Mouse (Mus musculus) adrenal gland, postnatal 25 days (tissue): ENCODE data around the gene Pparg. TPM values are rescaled to one million over a fixed set of nuclear protein-coding genes. Genes with fewer than 3 reads are reported as not detected.

Experiments used
- DNase-seq: peaks from one replicate; pipeline ENCODE4 v3.0.0; 2021; ENCODE audit warnings: mixed read lengths
- long read RNA-seq: library from polyadenylated mRNA; stranded (forward); transcript quantifications from one replicate; pipeline ENCODE4 v2.0.0, GENCODE M21; 2021
- total RNA-seq: library from RNA; stranded (reverse); gene quantifications from 2 replicates; pipeline ENCODE4 v1.2.3, GENCODE M21; 2021

Pparg gene
- total RNA-seq = 37.1 and 50.3 TPM in 2 replicates
- long read RNA-seq, transcript Pparg-201 (7 exons, 1,767 nt) = minor isoform, 15 of 47 reads
- long read RNA-seq, transcript Pparg-204 (8 exons, 1,826 nt) = major isoform, 19 of 47 reads
- long read RNA-seq, partial matches to known transcripts = 1 of 47 reads
- long read RNA-seq, other reads (novel, unspliced or antisense) = 8 of 47 reads

DNA sequence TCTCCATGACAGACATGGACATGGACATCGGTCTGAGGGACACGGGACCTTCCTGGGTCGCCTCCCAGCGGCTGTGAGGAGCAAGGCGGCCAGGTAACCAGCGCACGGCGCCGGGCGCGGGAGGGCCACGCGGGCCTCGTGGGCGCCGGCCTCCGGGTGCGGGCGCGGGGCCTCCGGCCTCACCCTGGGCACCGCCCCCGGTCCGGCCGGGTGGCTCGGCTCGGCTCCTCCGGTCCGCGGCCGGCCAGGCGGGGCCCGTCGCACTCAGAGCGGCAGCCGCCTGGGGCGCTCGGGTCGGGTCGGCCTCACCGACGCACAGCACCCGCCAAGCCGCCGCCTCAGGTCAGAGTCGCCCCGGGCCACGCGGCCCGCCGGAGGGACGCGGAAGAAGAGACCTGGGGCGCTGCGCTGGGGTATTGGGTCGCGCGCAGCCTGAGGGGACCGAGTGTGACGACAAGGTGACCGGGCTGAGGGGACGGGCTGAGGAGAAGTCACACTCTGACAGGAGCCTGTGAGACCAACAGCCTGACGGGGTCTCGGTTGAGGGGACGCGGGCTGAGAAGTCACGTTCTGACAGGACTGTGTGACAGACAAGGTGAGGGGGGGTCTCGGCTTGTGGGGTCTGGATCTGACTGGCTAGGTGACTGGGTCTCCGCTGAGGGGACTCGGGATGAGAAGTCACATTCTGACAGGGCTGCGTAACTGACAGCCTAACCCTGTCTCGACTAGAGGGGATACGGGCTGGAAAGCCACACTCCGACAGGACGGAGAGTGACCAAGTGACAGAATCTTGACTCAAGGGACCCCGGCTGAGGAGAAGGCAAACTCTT is at the start of gene Pparg:
TSS of gene Pparg (plus strand) at position 176 of the 830 bp plus-strand sequence.
- peak; percentile 65 for DNase-seq

DNA sequence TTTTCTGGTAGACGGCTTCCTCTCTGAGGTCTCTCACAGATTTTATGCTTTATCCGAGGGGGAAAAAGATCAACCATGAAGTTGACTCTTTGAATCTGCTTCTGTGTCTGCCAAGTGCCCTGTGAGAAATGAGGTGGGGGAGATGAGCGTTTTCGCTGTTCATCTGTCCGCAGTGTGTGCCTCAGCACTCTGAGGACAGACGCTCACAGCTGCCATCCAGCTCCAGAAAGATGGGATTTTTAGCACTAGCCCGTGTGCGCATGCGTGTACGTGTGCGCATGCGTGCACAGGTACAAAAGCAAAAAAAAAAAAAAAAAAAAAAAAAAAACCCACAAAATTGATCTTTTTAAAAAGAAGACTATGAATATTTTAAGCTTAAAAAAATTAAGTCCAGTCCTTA is 48.0 kb upstream of the Pparg start:
- no peak for DNase-seq

DNA sequence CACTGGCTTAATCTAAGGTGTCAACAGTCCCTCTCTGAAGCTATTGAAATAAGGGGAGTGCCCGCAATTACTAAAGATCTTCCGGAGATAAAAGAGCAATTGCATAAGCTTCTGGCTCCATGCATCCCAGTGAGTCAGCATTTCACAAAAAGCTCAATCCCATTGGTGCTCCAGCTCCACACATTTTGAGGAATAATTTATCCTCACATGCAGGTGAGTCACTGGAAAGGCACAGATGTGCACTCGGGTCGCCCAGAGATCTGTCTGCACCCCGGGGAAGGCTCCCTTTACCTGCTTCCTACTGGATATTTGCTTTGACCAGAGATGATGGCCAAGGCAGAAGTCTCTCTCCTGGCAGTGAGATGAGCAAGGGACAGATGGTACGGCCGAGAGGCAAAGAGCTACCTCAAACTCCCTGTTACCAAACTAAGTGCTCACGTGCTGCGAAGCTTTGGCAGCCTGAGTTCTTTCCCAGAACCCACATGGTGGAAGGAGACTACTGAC is 47.5 kb upstream of the Pparg start:
- DNase-seq = no peak

DNA sequence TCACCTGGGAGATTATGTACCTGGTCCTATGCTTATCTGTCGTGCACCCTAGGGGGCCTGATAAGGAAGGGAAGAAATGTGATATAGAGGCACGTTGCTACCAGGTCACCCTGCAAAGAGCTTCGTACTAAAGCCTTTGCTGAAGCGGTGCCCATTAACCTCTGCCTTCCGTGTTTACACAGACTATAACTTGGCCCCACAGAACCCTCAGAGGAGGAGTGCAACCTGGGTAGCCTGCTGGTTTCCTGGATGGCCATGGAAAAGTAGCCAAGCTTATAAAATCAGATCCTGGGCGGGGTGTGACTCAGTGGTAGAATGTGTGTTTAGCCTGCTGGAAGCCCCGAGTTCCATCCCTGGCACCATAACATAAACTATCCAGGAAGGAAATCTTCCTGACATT is 46.8 kb upstream of the Pparg start:
- DNase-seq = no peak

DNA sequence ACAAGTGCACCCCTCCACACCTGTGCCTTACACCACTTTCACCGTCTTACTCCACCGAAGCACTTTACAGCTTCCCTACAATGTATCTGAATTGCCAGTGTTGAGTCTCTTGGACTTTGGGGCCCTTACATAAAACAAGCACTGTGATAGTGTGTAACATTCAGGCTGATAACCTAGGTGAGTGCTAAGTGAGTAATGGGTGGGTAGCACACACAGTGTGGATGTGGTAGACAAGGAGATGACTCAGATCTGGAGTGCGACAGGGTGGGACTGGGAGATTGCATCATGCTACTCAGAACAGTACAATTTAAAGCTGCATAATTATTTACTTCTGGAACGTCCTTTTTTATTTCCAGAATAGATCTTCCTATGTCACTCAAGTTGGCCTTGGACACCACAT is 45.0 kb upstream of the Pparg start:
- no peak for DNase-seq

DNA sequence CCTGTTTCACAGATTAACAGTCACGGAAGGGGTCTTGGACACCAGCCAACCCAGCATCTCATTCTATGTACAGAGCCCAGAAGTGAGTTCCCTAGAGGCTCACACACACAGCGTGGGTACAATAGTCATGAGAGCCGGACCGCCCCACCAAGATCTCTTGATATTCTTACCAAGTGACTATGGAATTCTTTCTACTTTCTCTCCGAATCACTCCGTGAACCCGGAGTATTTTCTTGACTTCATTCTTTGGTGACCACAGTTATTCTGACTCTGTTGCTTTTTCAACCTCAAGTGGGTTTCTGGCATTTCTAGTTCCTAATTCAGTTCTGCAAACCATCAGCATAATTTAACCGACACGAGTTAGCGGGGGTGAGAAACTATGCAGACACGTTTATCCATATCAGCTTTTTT is 43.9 kb upstream of the Pparg start:
- no peak for DNase-seq

DNA sequence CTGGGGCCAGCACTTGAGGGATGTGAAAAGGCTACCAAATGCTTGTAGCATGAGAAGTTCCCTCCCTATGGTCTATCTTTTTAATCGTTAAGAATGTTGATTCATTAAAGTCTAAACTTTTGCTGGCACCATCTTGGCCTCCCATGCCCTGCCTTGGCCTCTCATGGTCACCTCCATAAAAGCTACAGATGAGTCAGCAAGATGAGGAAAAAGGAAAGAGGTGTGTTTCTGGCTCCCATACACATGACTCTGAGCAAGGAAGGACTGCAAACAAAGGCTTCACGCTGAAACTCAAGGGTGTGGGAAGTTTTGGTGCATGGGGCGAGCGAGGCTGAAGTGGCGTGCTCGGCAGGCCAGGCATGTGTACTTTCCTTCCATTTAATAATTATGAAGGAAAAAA is 41.9 kb upstream of the Pparg start:
- no peak for DNase-seq

DNA sequence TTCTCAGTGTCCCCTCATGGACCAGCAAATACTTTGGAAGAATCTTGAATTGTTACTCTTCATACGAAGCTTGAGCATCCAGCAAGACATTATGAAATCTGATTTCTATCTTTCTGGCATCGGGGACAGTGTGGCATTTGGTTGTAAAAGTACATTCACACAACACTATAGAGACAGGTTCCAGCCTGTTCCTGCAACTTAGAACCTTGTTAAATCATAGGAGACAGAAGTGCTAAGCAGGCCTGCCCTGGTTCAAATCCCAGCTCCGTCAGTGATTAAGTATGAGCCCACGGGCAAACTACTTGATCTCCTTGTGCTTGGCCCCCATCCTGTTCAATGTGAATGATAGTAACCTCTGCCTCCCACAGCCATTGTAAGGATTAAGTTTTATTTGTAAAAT is 41.1 kb upstream of the Pparg start:
- DNase-seq = no peak

DNA sequence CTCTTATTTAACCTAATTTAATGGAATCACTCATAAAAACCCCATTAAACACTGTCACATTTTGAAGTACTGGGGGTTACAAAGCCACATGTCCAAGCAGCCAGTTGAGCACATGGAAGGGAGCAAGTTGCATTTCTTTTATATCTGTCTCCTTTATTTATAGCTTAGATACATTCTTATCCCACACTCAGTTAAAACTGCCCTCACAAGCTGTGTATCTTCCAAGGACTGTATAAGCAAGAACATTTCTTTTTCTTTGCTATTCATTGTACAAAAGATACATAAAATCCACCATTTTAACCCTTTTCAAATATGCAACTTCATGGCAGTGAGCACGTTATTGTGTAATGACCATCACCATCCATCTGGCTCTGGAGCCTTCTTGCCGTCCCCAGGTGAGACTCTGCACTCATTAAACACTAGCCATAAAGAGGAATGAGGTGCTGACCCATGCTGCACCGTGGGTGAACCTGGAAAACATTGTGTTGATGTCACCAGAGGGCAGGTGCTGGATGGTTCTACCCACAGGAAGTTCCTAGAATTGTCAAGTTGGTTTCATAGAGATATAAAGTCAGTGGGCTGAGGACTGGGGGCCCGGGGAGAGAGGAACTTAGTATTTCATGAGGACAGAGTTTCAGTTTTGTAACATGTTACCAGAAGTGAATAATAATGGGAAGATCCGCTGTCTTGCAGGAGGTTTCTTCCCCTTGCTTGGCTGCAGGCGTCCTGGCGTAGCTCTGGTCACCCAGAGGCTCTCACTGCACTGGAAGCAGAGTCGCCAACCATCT is 39.6 kb upstream of the Pparg start:
- DNase-seq = no peak

DNA sequence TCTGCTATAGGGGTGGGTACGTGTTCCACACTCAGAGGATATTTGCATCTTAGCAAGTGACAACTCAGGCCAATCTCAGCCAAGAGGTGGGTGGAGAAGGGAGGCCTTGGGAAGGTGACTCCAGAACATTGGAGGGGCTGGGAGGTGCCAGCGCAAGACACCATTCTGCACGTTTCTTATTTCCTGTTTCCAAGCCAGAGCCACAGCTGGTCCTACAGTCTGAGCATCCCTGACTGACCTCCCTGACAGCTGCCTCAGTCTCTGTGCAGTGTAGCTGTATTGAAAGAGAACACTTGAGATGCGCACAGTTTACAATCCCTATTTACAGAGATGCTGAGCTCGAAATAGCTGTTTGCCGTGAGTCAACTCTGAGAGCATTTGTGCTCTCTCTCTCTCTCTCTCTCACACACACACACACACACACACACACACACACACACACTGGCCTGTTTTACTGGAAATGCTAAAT is 38.8 kb upstream of the Pparg start:
- DNase-seq = no peak

DNA sequence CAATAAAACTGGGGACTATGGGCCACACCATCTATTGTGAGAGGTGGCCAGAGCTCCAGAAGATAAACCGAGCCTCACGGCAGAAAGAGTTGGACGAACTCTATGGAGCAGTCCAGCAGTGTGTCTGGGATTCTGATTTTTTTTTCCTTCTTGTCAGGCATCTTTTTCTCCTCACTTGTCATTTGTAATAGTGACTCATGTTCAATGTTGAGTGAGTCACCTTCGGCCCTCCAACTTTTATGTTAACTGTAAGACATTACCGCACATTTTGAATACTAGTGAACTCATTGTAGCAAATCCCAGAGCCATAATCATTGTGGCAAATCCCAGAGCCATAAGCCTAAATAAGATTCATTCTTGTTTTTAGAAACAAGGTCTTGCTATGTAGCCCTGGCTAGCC is 37.8 kb upstream of the Pparg start:
- no peak for DNase-seq

DNA sequence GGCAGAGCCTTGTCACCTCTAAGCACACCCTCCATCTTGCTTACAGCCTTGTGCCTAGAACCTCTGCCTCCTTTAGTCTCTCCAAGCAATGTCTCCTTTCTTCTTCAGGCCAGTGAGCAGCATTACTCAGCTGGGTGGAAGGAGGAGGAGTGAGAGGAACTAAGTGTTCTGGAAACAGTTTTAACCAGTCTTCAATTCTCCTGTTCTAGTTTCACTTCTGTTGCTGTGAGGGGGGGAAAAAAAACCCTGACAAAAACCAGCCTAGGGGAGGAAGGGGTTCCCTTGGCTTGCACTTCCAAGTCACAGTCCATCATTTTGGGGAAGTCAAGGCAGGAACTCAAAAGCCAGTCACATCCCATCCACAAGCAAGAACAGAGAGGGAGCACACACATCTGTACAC is 29.8 kb upstream of the Pparg start:
- no peak for DNase-seq

DNA sequence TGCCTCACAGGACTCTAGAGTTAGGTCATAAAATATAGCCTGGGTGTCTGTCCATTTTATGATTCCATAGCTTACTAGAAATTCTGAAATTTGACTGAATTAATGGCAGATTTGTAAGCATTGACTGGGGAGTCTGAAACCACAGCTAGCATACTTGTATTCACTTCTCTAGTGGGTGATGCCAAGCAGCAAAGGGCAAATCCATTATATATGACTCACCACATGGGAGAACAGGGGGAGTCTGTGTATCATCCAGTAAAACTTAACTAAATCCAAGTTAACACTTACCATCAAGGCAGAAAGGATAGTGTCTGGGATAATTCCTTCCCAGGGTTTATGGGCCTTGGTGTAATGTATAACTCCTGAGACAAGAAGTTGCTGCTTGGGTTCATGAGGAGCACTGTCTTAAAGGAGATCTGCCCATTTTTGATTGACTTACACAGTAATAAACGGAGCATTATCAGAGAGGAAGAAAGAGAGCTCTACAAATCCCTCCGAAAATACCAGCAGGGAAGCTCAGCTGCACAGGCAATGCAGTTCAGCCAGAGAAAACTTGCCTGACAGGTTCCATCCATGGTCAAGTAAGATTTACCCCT is 27.6 kb upstream of the Pparg start:
- no peak for DNase-seq

DNA sequence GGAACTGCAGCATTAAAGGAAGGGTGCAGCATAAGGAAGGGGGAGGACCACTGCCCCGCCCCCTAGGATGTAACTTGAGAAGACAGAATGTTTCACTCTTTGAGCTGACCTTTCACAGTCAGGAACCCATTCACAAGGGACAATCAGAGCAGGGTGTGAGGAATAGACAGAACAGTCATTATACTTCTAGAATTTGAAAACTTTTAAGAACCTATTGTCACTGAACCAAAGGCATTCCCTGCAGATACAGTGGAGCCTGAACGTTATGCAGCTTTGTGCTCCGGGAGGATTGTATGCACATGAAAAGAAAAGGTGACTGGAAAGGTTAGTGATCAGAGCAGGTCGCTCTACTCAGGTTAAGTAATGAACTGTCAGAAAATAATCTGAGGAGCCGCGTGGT is 25.2 kb upstream of the Pparg start:
- DNase-seq = no peak

DNA sequence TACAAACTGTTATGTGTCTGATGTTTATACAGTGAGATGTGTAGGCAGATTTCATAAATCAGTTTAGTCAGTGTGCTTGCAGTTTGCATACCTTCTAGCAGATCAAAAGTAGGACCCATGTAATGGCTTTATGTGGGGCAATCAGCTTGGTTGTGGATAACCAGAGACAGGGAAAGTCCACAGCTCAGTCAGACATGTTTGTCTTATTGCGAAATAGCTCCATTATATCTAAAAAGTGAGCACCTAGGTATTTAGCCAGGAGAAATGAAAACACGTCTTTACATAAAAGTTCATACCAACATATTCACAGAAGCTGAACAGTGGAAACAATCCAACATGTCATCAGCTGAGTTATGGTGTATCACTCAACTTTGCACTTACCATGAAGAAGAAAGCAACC is 20.7 kb upstream of the Pparg start:
- DNase-seq = no peak

DNA sequence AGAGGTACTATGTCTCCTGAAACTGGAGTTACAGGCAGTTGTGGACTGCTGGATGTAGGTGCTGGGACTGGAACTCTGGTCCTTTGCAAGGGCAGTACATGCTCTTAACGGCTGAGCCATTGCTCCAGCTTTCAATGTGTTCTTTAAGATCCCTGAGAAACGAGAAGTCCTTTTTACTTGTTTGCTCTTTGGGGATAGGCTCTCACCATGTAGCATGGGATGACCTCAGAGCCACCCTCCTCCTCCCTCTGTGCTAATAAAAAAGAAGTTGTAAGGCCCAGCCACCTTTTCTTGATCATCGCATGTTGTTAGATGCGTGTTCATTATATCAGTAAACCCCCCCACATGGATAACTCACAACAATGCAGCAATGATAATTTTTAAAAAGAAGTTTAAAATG is 17.7 kb upstream of the Pparg start:
- DNase-seq = no peak

DNA sequence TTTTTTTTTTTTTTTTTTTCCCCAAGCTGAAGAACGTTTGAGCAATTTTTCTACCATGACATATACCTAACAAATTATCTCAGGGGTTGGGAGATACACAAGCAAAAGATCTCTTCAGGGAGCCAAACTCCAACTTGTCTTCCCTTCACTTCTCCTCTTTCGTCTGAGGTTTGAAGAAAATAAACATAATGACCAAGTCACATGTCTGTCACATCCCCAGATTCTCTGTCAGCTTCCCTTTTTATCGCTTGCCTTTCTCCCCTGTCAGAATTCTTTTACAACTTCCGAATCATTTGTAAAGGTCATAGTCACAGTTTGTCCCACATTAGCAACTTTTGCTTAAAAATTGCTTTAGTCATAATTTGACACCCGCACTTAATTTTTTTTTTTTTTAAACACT is 17.2 kb upstream of the Pparg start:
- no peak for DNase-seq

DNA sequence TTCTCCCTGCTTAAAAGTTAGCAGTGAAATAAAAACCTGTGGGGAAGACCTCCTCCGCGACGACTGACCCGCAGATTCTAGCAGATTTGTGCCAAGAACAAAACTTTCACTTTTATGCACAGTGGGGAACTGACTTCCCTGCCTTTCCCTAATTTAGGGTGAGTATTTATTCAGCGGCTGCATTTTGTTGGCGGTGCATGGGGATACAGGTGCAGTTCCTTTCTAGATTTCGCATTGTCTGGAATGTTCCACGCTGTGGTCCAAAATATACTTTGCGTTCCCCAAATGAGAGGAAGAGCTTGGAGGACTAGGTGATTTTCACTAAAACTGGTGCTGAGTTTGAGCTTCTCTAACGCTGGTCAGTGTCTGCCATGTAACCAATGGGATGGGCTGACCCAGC is 16.6 kb upstream of the Pparg start:
- DNase-seq = no peak

DNA sequence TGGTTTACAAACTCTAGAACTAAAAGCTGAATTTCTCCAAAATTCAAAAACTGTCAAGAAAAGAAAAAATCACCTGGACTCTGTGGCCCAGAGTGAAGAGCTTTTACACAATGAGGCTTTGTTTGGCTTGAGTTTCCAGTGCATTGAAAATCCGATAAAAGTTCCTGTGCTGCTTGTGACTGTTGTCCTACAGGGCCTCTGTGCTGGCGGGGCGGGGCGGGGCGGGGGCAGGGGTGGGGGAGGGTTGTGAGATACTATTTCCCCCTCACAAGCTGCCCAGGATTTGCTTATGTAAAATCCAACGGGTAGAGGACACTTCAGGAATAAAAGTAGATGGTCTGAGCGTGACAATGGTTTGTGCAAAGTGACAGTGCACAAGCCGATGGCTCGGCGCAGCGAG is 16.2 kb upstream of the Pparg start:
- DNase-seq = no peak

DNA sequence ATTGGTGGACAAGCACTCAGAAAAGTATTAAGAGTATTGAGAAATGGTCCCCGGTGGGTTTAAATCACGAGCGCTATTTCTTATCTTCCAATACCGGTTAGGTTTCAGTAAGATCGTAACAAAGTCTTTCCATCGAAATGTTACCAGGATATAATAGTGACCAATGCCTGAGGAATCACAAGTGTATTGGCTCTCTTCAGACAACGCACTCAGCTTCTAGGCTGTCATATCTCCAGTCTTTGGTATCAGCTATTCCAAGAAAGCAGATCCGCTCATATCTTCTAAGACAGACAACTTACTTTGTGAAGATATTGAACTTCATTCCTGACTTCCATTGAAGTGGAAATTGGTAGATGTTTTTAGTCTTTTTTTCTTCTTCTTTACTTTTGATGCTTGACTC is 15.7 kb upstream of the Pparg start:
- DNase-seq = no peak

DNA sequence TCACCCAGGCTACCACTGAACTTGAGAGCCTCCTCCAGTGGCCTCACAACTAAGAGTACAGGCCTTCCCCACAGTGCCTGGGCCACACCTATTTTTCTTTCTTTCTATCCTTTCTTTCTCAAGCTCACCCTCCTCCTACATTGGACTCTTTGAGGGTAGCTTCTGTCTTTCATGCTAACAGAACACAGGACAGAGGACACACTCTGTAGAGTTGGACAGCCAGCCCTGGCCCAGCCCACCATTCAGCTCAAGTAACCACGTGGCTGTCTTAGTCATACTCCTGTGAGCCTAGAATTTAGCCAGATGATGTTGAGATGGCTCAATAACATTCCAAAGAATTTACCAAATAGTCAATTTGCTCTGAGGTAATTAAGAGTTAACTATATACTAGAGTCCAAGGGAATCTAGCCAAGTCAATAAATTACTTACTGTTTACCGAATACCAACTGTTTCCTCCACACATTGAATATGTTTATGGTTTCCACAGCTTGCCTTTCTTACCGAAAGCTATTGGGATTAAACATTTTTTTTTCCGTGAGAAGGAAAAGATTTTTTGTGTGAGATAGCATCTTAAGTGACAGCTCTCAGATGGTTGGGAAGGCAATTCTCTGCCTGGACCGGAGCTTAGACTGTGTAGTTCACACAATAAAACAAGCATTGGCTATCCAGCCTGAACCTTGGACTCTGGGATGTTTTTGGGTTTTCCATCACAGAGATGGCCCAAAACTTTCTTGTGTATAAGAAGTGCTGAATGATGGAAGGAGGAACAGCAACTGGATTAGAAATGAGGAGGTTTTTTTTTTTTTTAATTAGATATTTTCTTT is 10.9 kb upstream of the Pparg start:
- no peak for DNase-seq
